Mouse (Mus musculus) gonadal fat pad, adult 2 months (tissue): ENCODE data around the gene Dera. TPM values are rescaled to one million over a fixed set of nuclear protein-coding genes. Genes with fewer than 3 reads are reported as not detected.
"Not testable (repeated sequence)": the region's sequence is repeated elsewhere in the genome, so short reads cannot be mapped to it uniquely, and the experiment has no call there.

ENCODE experiments used
- DNase-seq: peaks from one replicate; pipeline ENCODE4 v3.0.0-alpha.2; 2012; ENCODE audit warnings: low read depth
- polyA plus RNA-seq: library from polyadenylated mRNA; depleted of rRNA; stranded (reverse); fragments of >200 nt; gene quantifications from 2 replicates; pipeline ENCODE4 v1.2.3, GENCODE M21; 2012; rRNA removed

The Dera gene
- polyA plus RNA-seq, result 20.9 and 22.2 TPM in 2 replicates

DNA sequence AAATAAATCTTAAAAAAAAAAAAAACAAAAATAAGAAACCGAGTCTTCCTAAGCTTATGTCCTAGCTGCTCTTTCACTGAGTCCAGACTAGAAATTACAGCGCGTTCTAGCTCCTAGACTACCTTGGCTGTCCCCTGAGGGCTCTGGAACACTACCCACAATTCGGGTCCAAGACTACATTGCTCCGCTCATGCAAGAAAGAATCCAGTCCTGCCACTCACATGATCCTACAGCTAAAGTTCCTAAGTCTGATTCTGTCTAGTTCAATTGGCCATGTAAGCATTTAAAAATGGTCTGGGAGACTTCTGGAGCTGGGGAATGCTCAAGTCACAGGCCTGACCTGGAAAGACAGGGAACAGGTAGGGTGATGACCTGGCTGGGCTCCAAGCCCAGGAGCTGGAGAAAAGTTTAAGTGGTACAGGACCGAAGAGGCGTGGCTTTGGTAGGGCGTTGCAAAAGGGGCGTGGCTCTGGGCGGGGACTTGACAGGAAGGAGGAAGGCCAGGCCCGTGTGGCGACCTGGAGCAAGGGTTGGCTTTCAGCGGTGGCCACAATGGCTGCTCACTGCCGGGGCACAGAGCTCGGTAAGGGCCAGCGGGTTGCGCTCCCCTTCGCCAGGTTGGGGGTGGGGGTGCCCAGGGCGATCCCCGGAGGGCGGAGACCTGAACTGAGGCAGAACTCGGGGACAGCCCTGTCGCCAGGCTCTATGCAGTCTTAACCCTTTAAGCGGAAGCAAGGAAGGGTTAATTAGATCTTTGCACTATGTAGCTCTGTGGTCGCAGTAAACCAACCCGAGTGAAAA lies at the start of gene Dera:
Dera (plus strand) TSS at position 491 of the 801 bp plus-strand sequence.
- peak; percentile 66 for DNase-seq

GRCm38 (mm10) chr6:137706209-137706608 lies 48.1 kb upstream of the Dera start:
- no peak for DNase-seq

- not testable (repeated sequence) for DNase-seq
These were observed 45.5 kb upstream of the Dera start for GRCm38 (mm10) chr6:137708726-137709405.

GRCm38 (mm10) chr6:137710179-137711037 lies 43.9 kb upstream of the Dera start:
- DNase-seq, result no peak

DNA sequence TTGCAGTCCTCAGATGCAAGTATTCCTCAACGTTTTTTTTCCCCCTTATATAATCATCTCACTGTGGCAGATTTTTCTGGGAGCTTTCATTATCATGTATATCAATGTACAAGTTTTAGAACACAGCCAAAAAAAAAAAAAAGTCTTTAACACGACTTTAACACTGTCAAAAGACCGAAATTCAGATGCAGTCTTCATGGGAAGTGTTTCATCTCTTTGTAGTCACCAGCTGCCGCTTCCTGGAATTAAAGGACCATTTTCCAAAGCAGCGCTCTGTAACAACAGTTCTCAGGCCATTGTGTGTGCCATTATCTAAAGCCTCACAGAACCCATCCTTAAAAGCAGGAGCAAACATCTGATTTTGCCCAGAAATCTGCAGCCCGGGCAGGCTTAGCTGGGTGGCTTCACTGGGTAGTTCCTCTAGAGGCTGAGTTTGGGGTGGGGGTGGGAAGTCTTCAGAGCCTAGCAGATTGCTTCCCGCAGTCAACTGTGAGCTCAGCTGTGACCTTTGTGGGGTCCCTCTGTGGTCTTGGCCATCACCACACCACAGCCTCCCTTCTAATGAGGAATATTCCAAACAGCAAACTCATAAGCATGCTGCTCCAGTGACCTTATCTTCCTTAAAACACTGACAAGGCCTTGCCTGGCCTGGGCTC lies 41.6 kb upstream of the Dera start:
- DNase-seq, result no peak

DNA sequence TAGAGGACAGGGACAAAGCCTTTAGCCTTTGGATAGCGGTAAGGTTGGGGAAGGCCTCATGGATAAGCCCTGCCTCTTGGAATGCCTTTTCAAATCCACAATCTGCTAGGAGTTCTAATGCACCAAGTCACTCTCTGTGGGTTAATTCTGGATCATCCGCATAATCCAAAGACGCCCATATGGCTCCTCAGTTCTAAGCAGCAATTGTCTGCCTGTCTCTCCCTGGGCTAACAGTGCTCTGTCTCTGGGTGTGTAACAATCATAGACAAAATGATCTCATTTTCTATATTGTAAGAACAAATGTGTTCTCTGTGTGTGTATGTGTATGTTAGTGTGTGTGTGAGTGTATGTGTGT lies 41.1 kb upstream of the Dera start:
- no peak for DNase-seq

GRCm38 (mm10) chr6:137716802-137717201 lies 37.5 kb upstream of the Dera start:
- no peak for DNase-seq

GRCm38 (mm10) chr6:137722220-137722931 lies 32.0 kb upstream of the Dera start:
- no peak for DNase-seq

GRCm38 (mm10) chr6:137723898-137724297 lies 30.4 kb upstream of the Dera start:
- DNase-seq, result no peak

DNA sequence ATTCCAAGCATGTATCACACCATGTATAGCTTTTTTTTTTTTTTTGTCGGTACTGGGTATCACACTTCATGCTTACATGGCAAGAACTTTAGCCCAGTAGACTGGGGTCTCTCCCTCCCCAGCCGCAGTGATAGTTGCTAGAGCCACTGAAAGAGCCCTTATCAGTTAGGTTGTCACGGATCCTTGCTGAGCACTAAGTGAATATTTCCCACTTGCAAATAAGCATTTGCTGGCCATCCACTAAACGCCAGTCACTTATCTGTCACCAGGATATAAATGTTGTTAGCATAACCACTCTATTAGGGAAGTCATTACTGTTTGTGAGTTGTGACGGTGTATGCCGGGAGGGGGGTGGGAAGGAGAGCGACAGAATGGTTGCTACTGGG lies 19.9 kb upstream of the Dera start:
- no peak for DNase-seq

GRCm38 (mm10) chr6:137734846-137735609 lies 19.3 kb upstream of the Dera start, which contains the start of gene Strap:
Strap (plus strand) TSS chr6:137735078.
- peak; percentile 50 for DNase-seq

DNA sequence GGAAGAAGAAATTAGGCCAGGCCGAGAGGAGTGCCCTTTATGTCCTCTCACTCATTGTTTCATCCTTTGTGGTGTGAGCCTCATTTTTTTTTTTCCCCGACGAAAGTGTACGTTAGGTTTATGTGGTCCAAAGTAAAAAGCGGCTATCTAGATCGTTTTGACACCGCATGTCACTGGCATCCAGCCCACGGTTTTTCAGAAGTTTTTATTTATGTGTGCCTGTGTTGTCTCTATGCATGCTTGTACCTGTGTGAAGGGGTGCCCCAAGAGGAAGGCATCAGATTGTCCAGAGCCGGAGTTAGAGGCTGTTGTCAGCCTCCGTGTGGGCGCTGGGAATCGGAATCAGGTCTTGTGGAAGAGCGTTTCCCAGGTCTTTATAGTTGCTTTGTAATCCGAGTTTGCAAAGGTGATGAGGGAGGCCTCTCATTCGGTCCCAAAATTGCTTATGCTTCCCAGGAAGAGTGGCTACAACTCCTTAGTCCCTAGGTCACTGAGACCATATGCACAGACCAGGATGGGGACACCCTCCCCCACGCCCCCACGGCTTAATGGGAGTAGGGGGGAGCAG lies 18.6 kb upstream of the Dera start:
- DNase-seq, result no peak

GRCm38 (mm10) chr6:137740972-137741371 lies 13.4 kb upstream of the Dera start:
- no peak for DNase-seq

DNA sequence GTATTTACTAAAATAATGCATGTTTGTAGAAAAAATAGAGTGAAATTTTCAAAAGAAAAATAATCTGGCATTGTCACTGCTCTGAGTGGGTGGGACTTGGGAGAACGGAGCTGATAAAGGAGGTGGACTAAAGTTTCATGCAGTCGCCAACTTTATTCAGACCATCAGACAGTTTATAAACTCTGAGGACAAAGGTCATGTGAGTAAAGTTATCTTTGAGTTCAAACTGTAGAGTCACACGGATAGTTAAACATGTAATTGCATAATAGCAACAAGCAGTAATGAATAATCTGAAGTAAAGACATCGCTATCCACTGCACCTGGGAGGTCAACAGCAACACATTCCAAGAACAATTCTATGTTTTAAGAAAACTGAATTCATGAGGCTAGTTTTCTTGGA lies 9.6 kb upstream of the Dera start:
- DNase-seq, result no peak

DNA sequence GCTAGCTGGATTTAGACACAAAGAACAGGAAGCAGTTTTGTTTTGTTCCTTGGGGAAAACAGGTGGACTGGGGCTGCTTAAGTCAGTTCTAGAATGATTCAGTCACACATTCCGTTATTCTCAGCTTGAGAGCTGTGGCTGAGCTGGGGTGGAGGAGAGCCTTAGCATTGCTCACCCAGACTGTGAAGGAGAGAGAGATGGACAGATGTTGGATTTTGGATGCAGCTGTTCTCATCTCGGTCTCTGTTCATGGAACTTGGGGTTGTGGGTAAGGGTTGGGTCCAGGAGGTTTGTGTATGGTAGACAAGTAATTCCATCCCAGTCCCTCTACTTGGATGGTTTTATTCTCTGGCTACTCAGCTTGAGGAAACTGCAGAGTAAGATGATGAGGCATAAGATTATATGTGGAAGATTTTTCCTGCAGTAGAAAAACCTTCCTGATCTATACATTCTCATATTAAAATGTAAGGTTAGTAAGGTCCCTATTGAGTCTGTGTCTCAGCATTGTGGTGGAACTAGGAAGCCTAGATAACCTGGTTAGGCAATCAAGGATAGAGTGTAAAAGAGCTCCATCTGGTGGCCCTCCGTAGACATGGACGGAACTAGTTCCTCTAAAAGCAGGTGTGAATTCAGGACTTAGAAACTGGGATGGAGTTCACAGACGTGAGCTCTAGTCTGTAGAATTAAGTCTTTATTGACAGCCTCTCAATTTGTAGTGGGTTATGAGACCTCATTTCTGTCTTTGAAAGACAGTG lies 7.0 kb upstream of the Dera start:
- DNase-seq, result no peak

- peak; percentile 73 for DNase-seq
These were observed 2.6 kb upstream of the Dera start for GRCm38 (mm10) chr6:137751551-137752274.

GRCm38 (mm10) chr6:137752275-137752655 lies 2.1 kb upstream of the Dera start:
- DNase-seq, result no peak

GRCm38 (mm10) chr6:137754857-137755232 lies 499 bp downstream of the Dera start:
- no peak for DNase-seq

DNA sequence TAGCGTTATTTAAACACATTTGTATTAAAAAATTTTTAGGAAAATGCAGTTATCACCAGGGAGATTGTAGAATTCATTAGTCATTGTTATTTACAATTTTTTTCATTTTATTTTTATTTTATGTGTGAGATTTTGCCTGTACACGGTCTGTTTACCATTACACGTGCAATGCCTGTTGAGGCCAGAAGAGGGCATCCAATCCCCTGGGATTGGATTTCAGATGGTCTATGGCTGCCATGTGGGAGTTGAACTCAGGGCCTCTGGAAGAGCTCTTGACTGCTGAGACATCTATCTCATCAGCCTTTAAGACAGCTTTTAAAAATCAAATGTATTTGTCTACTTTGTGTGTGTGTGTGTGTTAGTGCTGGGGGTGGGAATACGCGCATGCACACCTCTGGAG lies 2.0 kb downstream of the Dera start:
- DNase-seq, result no peak
